Mouse (Mus musculus) CH12.LX (cell line): Measurements from ENCODE around the gene Rfx2. TPM values are rescaled to one million over a fixed set of nuclear protein-coding genes. Genes with fewer than 3 reads are reported as not detected.

Experiments
- DNase-seq: peaks from one replicate; pipeline ENCODE4 v3.0.0-alpha.2; 2013; ENCODE audit errors: extremely low read depth
- H3K27ac ChIP-seq: 2 replicates; pipeline ENCODE4 v1.5.1; 2012; ENCODE audit warnings: low read depth, mild to moderate bottlenecking, control low read depth, moderate library complexity; ENCODE audit not compliant: insufficient read depth
- H3K27me3 ChIP-seq: replicated peaks from 2 replicates; pipeline ENCODE3; 2012; ENCODE audit warnings: inconsistent platforms
- H3K36me3 ChIP-seq, 2 experiments: replicated peaks in 1 of 2; 2 replicates each; pipeline versions ENCODE3 to v1.6.1; 2012; ENCODE audit warnings: inconsistent platforms in 1 of 2, low read length in 1 of 2, mild to moderate bottlenecking in 1 of 2, mixed read lengths in 1 of 2, moderate library complexity in 1 of 2; ENCODE audit not compliant: control insufficient read depth in 1 of 2, insufficient read depth in 1 of 2
- H3K4me1 ChIP-seq, 2 experiments: 2 replicates each; pipeline ENCODE4 v1.6.1; 2012; ENCODE audit warnings: inconsistent platforms in 1 of 2, moderate library complexity in 1 of 2; ENCODE audit not compliant: insufficient read depth in 2 of 2, control insufficient read depth in 1 of 2
- H3K4me2 ChIP-seq: 2 replicates; pipeline ENCODE4 v1.6.1; 2012; ENCODE audit warnings: low read depth, mild to moderate bottlenecking, control low read depth; ENCODE audit not compliant: poor library complexity, insufficient read depth, severe bottlenecking
- H3K4me3 ChIP-seq, 3 experiments: fragments of 150-350 bp in 1 of 3; sonication (generic) in 1 of 3; replicated peaks in 1 of 3; 2 replicates each; pipeline versions ENCODE3 to v1.5.1; 2011 to 2012; ENCODE audit warnings: low read depth in 2 of 3, low read length in 2 of 3, mild to moderate bottlenecking in 2 of 3, moderate library complexity in 2 of 3, control low read depth in 1 of 3, improper control_type of control experiment in 1 of 3, inconsistent platforms in 1 of 3, mixed read lengths in 1 of 3; ENCODE audit not compliant: poor library complexity in 1 of 3
- H3K79me2 ChIP-seq: replicated peaks from 2 replicates; pipeline ENCODE4 v1.6.1; 2012; ENCODE audit warnings: mild to moderate bottlenecking, moderate library complexity; ENCODE audit not compliant: control insufficient read depth, poor library complexity, insufficient read depth, severe bottlenecking; ENCODE audit errors: extremely low read depth
- H3K9ac ChIP-seq: 2 replicates; pipeline ENCODE4 v1.6.1; 2012; ENCODE audit warnings: low read depth, mild to moderate bottlenecking, control low read depth, moderate library complexity; ENCODE audit not compliant: insufficient read depth
- H3K9me3 ChIP-seq: replicated peaks from 2 replicates; pipeline ENCODE3; 2012; ENCODE audit warnings: low read length, inconsistent platforms, mixed read lengths
- CHD1 ChIP-seq: IDR thresholded peaks from 2 replicates; pipeline ENCODE4 v1.6.1; 2012; ENCODE audit warnings: low read depth, low read length, improper control_type of control experiment, inconsistent platforms
- CTCF ChIP-seq, 2 experiments: IDR thresholded peaks in 1 of 2; conservative IDR thresholded peaks in 1 of 2; 2 replicates each; pipeline ENCODE4 v1.5.1; 2011 to 2012; ENCODE audit warnings: low read depth in 2 of 2, low read length in 2 of 2, improper control_type of control experiment in 1 of 2, inconsistent platforms in 1 of 2, mild to moderate bottlenecking in 1 of 2, moderate library complexity in 1 of 2
- ETS1 ChIP-seq: conservative IDR thresholded peaks from 2 replicates; pipeline ENCODE4 v1.6.1; 2012; ENCODE audit warnings: low read depth, mild to moderate bottlenecking, inconsistent platforms, low read length, improper control_type of control experiment, moderate library complexity
- GABPA ChIP-seq: IDR thresholded peaks from 2 replicates; pipeline ENCODE4 v1.6.1; 2012; ENCODE audit warnings: low read depth, low read length, improper control_type of control experiment, inconsistent platforms; ENCODE audit not compliant: insufficient replicate concordance
- HCFC1 ChIP-seq: IDR thresholded peaks from 2 replicates; pipeline ENCODE4 v1.6.1; 2012; ENCODE audit warnings: low read depth, mild to moderate bottlenecking, inconsistent platforms, low read length, improper control_type of control experiment
- IRF4 ChIP-seq: IDR thresholded peaks from 2 replicates; pipeline ENCODE4 v1.6.1; 2014; ENCODE audit warnings: low read depth, mild to moderate bottlenecking, inconsistent platforms, low read length, improper control_type of control experiment
- JUND ChIP-seq: conservative IDR thresholded peaks from 2 replicates; pipeline ENCODE4 v1.6.1; 2011; ENCODE audit warnings: low read depth, low read length, improper control_type of control experiment
- MAFK ChIP-seq: IDR thresholded peaks from 2 replicates; pipeline ENCODE4 v1.6.1; 2011; ENCODE audit warnings: low read length, improper control_type of control experiment; ENCODE audit not compliant: insufficient replicate concordance
- MAX ChIP-seq: IDR thresholded peaks from 2 replicates; pipeline ENCODE4 v1.6.1; 2011; ENCODE audit warnings: low read length, improper control_type of control experiment
- NELFE ChIP-seq: IDR thresholded peaks from 2 replicates; pipeline ENCODE4 v1.6.1; 2011; ENCODE audit warnings: low read depth, low read length, improper control_type of control experiment
- POLR2A ChIP-seq: IDR thresholded peaks from 2 replicates; pipeline ENCODE4 v1.6.1; 2011; ENCODE audit warnings: low read depth, mild to moderate bottlenecking, improper control_type of control experiment, low read length
- POLR2AphosphoS2 ChIP-seq: IDR thresholded peaks from 2 replicates; pipeline ENCODE4 v1.6.1; 2011; ENCODE audit warnings: low read depth, low read length, improper control_type of control experiment
- RAD21 ChIP-seq: IDR thresholded peaks from 2 replicates; pipeline ENCODE4 v1.6.1; 2011; ENCODE audit warnings: low read depth, mild to moderate bottlenecking, low read length, improper control_type of control experiment, moderate library complexity
- SIN3A ChIP-seq: IDR thresholded peaks from 2 replicates; pipeline ENCODE4 v1.6.1; 2012; ENCODE audit warnings: low read length, improper control_type of control experiment, inconsistent platforms
- USF1 ChIP-seq: IDR thresholded peaks from 2 replicates; pipeline ENCODE4 v1.6.1; 2014; ENCODE audit warnings: low read depth, mild to moderate bottlenecking, inconsistent platforms, low read length, improper control_type of control experiment
- ZMIZ1 ChIP-seq: IDR thresholded peaks from 2 replicates; pipeline ENCODE4 v1.6.1; 2012; ENCODE audit warnings: low read depth, mild to moderate bottlenecking, inconsistent platforms, low read length, improper control_type of control experiment
- dilution Hi-C: fragments of 300-500 bp; cut with MboI; formaldehyde crosslinking; loops from 2 replicates; pipeline ENCODE4 v1.14.3; 2020; ENCODE audit warnings: low sequenced_read_pairs; ENCODE audit not compliant: extremely low pct_unique_long_range_greater_than_20kb, extremely low pct_ligation_motif_present
- in situ Hi-C: fragments of 300-500 bp; cut with MboI; formaldehyde crosslinking; loops from 3 replicates; pipeline ENCODE4 v1.14.3; 2019; ENCODE audit warnings: low sequenced_read_pairs, low pct_ligation_motif_present, low pct_unique_long_range_greater_than_20kb, mixed read lengths
- polyA plus RNA-seq: library from polyadenylated mRNA; unstranded; fragments of >175 nt; gene quantifications from 2 replicates; pipeline ENCODE4 v1.2.1, GENCODE M21; 2012; ENCODE audit warnings: low read depth; ENCODE audit not compliant: insufficient read length
- total RNA-seq, 2 experiments: library from RNA; depleted of rRNA; stranded (reverse); fragments of 300-350 nt in 1 of 2; fragments of >200 nt in 1 of 2; gene quantifications; 2 replicates each; pipeline ENCODE4 v1.2.3; 2012 to 2014

Gene Rfx2
- total and polyA plus RNA-seq, 3 experiments, result 0.16 to 1.1 (median 0.34) TPM

DNA sequence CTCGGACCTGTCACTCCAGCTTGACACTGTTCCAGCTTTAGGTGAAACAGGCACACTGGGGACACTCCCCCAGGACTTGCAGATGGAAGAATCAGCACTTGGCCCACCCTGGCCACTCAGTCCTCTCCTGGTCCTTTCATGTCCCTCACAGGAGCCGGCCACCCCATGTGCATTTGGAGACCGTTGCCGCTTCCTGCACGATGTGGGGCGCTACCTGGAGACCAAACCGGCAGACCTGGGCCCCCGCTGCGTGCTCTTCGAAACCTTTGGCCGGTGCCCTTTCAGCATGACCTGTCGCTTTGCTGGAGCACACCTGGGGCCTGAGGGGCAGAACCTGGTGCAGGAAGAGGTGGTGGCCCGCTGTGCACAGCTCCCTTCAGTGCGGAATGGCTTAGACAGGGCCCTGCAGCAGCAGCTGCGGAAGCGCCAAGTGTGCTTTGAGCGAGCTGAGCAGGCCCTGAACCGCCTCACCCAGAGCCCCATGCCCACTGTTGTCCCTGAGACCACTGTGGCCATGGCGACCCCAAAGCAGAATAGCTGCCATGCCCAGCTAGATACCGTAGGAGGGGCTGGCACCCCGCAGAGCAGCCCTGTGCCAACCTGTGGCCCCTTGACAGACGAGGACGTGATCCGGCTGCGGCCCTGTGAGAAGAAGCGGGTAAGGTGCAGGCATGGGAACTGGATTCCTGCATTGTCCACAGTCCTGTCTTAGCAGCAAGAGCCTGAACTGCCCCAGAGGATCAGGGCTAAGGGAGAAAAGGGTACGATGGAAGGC is 64.0 kb downstream of the Rfx2 start:
- no peaks in the 10 kb centered on the region for H3K27me3 ChIP-seq
- no peak overlapping the region for H3K4me2 ChIP-seq
- no peak overlapping the region for H3K4me3 ChIP-seq
- dilution Hi-C loops, result no loop called here
- DNase-seq, result no peak
- no peak overlapping the region for H3K27ac ChIP-seq
- no peaks in the 10 kb centered on the region for H3K9me3 ChIP-seq
- in situ Hi-C loops, result no loop called here
- TF ChIP-seq HCFC1 (no peak), IRF4 (no peak), CHD1 (no peak), NELFE (no peak), USF1 (no peak), ZMIZ1 (no peak), MAX (no peak), POLR2AphosphoS2 (no peak), POLR2A (no peak), JUND (no peak), MAFK (no peak), RAD21 (no peak)
- H3K36me3 ChIP-seq, result peaks cover 51 to 56% of the 10 kb centered on the region in 2 experiments
- H3K4me1 ChIP-seq, result peaks cover 0 to 18% of the 10 kb centered on the region in 2 experiments; a peak in 2 of 4 replicates
- H3K79me2 ChIP-seq, result peaks cover 8% of the 10 kb centered on the region
- no peak overlapping the region for H3K9ac ChIP-seq

DNA sequence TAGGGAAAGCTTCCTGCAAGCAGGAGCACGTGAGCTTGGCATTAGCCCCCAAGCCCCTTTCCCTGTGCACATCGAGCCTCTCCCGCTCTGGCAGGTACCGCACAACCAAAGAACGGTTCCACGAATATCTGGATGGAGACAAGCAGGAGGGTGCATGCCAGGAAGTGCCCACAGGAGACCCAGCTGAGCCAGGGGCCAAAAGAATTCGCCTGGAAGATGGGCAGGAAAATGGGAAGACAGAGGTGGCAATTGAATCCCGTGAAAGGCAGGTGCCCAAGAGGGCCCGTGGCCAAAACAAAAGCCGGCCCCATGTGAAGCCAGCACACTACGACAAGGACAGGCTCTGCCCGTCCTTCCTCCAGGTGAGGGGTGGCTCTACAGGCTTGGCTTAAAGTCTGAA is 65.4 kb downstream of the Rfx2 start:
- in situ Hi-C loops (no loop called here), dilution Hi-C loops (no loop called here)
- no peak overlapping the region for H3K27ac ChIP-seq

More for the DNA sequence above, 65.4 kb downstream of the Rfx2 start:
- Histone ChIP-seq H3K4me3 (peak overlapping the region; percentile 76 to 92 (median 91)), H3K27me3 (peaks cover 11% of the 10 kb centered on the region), H3K4me1 (peaks cover 0 to 27% of the 10 kb centered on the region in 2 experiments; a peak in 2 of 4 replicates), H3K79me2 (peaks cover 8% of the 10 kb centered on the region), H3K36me3 (peaks cover 40 to 42% of the 10 kb centered on the region in 2 experiments), H3K9ac (peak overlapping the region; percentile 73), H3K4me2 (peak overlapping the region; percentile 74), H3K9me3 (no peaks in the 10 kb centered on the region)
- no peak for DNase-seq
- TF ChIP-seq GABPA, result no peak
- TF ChIP-seq CTCF (conservative IDR thresholded peaks at IDR 0.05 in 1 of 2, IDR thresholded peaks at IDR 0.05 in 1 of 2; ENCODE audit: low read depth in 2 of 2, low read length in 2 of 2), result no peak
- no peak for TF ChIP-seq ETS1
- no peak for TF ChIP-seq NELFE
- TF ChIP-seq SIN3A, result no peak
